Mouse (Mus musculus) thymus, adult 2 months (tissue): ENCODE data around the gene Mdk.

Experiments used
- CTCF ChIP-seq: fragments of 200-500 bp; IDR thresholded peaks from 2 replicates; pipeline ENCODE4 v1.5.1; 2012; ENCODE audit warnings: mild to moderate bottlenecking, control low read depth, low read length, moderate library complexity, borderline replicate concordance; ENCODE audit not compliant: control insufficient read depth, poor library complexity, insufficient read depth; ENCODE audit errors: extremely low read depth
- POLR2A ChIP-seq: fragments of 200-500 bp; IDR thresholded peaks from 2 replicates; pipeline ENCODE4 v1.6.1; 2012; ENCODE audit warnings: mild to moderate bottlenecking, low read length, control low read depth, moderate library complexity; ENCODE audit not compliant: control insufficient read depth, poor library complexity, insufficient read depth; ENCODE audit errors: extremely low read depth

GRCm38 (mm10) chr2:91883961-91884360 is 48.1 kb downstream of the Mdk start:
- TF ChIP-seq POLR2A: no peak
- no peak for TF ChIP-seq CTCF
